Mouse (Mus musculus): ENCODE results near the gene Anxa4.
A peak's percentile ranks its signal among the peaks of the same experiment; 100 is the strongest.

The Anxa4 gene

DNA sequence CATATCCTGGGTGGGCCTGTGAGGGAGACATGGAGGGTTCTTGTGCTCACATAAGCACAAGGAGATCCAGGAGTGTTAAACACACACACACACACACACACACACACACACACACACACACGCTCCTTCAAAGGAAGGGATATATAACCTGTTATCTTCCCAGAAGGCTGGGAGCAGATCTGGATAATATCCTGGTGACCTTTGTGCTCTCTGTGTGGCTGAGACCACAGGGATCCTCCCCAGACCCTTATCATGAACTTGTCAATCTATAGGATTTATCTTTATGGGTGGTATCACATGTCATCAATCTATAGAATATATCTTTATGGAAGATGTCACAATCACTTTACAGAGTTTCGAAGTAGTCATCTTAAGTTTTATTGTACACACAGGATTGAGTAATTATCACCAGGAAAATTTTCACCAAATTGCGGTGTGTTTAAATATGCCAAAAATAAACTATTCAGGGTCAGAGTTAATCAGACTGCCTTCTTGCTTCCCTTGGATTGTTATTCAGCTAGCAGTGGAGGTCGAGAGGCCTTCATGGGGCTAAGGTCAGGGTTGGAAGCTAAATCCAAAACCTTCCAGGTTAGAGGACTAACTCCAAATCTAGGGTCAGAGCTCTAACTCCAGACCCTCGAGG is 40.4 kb downstream of the Anxa4 start:
- no peak for DNase-seq (ENCODE audit: low read depth, low spot score)

DNA sequence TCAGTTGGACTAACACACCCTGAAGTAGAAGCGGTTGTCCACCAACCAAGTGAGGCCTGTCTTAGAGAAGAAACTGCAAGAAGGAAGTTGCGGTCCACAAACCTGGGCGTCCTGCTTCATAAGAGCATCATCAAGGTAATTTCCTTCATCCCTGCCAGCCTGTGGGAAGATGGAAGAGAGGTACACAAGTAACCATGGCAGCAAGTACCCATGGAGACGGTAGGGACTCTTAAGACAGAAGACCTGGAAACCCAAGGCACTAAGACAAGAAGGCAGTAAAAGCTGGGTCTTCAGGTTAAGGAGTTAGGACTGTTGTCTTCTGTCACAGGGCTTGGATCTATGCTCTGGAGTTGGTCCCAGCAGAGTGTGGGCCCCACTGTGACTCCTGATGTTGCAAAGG is 42.4 kb downstream of the Anxa4 start:
- peak; percentile 70 for DNase-seq (ENCODE audit: low read depth, low spot score)

DNA sequence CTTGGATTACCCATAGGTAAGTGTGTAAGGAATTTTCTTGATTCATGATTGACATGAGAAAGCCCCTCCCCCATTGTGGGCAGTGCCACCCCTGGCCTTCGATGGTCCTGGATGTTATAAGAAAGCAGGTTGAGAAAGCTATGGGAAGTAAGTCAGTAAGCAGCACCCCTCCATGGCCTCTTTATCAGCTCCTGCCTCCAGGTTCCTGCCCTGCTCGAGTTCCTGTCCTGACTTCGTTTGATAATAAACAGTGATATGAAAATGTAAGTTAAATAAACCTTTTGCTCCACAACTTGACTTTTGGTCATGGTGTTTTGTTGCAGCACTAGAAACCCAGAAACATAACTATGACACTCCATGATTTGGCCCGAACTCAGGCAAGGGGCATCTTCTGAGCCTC is 43.6 kb downstream of the Anxa4 start:
- no peak for DNase-seq (ENCODE audit: low read depth, low spot score)

DNA sequence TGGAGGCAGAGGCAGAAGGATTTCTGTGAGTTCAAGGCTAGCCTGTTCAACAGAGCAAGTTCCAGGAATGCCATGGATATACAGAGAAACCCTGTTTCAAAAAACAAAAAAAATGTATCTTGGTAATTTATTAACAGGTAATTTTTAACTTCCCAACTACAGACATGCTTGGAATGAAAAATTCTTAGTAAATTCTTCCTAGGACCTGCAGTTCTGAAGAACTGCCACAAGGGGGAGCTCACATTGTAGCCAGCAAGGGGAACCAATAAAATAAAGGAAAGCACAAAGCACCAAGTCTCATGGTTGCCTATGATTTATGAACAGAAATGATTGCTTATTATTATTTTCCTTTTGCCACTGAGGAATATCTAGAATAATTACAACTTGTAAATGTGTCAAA is 46.2 kb downstream of the Anxa4 start:
- DNase-seq (ENCODE audit: low read depth, low spot score) = peak; percentile 49

DNA sequence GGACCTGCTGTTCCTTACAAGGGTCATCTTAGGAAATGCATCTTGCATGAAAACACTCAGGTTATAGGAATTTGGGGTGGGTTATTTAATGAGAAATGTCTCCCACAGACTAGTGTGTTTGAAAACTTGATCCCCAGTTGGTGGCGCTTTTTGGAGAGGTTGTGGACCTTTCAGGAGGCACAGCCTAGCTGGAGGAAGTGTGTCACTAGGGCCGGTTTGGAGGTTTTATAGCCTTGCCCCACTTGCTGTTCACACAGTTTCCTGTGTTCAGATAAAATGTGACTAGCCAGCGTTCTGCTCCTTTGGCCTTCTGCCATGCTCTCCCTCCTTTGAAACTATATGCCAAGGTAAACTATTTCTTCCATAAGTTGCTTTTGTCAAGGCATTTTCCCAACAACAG is 52.7 kb downstream of the Anxa4 start:
- peak; percentile 74 for DNase-seq (ENCODE audit: low read depth, low spot score)

DNA sequence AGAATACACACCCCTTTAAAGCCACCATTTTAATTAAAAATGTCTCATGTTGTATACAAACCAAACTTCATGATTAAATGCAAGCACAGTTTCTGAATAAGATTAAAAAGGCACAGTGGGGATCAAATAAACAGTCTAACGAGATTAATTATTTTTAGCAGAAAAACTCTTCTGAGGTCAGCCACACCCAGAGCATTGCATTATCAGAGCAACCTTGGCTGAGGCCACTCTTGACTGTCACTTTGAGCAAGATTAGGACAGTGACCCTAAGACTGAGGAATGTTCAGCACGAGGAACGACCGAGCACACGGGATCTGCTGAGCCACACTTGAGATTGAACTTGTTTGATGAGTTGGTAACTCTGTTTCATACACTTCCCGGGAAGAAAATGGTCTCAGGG is 56.6 kb downstream of the Anxa4 start:
- DNase-seq (ENCODE audit: low read depth, low spot score) = no peak

DNA sequence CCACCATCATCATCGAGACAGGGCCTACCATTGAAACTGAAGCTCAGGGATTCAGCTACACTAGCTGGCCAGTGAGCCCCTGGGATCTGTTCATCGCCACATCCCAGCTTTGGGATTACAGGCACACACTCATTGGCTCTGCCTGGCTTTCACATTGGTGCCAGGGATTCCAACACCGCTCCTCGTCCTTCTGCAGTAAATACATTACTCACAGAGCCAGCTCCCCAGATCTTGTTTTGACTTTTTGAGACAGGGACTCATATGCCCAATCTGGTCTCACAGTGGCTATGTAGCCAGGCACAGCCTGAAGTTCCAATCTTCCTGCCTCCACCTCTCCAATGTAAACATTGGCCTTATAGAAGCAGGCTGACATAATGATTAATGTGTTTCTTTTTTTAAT is 57.1 kb downstream of the Anxa4 start:
- DNase-seq (ENCODE audit: low read depth, low spot score) = no peak

DNA sequence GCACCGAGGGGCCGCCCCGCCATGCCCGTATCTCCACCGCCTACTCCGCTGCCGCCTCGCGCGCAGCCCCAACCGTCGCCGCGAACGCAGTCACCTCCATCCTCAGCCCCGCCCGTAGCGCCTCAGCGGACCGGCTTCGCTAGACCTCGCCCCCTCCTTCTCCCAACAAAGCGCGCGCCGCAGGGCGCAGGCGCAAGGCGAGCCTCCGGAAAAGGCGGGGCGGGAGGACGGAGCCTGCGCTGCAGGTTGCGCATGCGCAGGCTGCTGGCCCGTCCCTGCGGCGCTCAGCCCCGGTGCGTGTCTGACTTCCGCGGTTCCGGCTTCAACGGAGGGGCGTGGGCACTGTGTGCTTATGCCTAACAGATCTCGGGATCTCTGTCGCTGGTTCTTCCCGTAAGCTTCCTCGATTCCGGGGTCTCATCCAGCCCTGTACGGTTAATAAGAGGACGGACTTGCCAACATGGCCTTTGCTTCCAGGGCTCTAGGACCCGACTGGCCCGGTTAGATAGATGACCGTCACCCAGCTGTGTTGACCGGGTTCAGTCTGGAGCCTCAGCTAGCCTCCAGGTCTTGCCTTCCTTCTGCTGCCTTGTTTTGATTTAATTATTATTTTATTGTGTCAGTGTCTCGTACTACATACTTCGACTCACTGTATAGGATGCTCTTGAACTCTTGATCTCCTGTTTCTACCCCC is 60.1 kb downstream of the Anxa4 start, which contains the start of gene Gmcl1:
Gmcl1 (minus strand) TSS at position 201 of the 694 bp plus-strand sequence.
- DNase-seq (ENCODE audit: low read depth, low spot score) = peak; percentile 97

DNA sequence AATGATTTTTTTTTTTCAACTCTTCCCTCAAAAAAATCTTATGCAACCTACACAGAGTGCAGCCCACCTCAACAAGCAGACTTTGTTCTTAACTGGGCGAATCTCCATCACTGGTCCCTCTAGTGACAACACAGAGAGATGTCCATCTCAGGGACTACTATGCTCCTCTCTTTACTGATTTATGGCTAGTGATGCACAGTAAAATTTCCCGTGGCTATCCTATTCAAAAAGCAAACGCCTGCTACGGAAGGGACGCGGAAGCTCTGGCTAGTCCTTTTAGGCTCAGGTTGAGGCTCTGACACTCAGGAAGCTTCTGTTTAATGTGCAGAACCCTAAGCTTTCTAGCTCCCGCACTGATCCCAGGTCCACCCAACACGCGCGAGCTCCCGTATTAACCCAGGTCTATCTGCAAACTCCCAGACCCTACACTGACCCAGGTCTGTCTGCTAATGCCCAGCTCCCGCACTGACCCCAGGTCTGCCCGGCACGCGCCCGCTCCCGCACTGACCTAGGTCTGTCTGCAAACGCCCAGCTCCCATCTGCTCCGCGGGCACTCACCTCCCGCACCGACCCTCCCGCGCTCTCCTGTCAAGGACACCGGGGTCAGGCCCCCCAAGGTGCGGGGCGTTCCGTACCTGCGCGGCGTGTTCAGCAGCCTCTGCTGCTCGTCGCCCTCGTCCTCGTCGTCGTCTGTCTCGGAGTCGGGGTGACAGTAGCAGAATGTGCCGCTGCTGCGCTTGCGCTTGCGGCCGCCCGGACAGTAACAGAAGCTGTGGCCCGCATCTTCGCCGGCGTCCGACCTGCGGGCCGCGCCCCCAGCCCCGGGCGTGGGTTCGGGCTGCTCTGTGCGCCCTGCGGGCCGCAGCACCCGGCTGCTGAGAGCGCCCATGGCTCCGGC is 60.9 kb downstream of the Anxa4 start:
- DNase-seq (ENCODE audit: low read depth, low spot score) = peak; percentile 66

DNA sequence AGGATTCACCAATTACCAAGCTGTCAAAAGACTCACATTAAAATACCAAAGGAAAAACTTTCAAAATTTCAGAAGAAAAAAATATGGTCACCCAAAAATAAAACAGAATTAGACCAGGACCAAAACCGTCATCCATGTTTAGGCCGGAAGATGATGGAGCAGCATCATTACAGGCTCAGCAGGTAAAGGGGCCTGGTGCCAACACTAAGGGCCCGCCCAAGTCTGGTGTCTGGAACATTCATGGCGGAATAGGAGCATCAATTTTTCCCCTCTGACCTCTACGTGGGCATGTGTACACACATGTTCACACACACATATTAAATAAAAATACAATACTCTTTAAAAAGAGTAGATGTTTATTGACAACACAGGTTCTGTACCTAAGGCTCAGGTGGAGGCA is 64.7 kb downstream of the Anxa4 start:
- no peak for DNase-seq (ENCODE audit: low read depth, low spot score)

DNA sequence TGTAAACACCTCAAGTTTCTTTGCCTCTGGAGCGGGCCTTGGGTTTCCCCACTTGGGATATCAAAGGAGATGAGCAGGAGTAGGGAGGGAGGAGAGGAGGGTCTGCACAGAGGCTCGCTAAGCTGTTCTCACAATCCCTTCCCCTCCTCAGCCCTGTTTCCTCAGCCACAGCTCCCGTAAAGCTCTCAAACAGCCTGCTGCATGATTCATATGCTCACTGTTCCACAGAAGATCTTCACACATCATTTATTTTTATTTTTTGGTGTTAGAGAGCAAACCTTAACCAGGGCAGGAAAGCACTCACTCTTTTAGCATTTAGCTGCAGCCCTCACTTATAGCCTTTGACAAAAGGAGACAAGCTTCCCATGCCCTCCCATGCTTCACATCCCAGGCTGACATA is 71.4 kb downstream of the Anxa4 start:
- DNase-seq (ENCODE audit: low read depth, low spot score) = no peak

DNA sequence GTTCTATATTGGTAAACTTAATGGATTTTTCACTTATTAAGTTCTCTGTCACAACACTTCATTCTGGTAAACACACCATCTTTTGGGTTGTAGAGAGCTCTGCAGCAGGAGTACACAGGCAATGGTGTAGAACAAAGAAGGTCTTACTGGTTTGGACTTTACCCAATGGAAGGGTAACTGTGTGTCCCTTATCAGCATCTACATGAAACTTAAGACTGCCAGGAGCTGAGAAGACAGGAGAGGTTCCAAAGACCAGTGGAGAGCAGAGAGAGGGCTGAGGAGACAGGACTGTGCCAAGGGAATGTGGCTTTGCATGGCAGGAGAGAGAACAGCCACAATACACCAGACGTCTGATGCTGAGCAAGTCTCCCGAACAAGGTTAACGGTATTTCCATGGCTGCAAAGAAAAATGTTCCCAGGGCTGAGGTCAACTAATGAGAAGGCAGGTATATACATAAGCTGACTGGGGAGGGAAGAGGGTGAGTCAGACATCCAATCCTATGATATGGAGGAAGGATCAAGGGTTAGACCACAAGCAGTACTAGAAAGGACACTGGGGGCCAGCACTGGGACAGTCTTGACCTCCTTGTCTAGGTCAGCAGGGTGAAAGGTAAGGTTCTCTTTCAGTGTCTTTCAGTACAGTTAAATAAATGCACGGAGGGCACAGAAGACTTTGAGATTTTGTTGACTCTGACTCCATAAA is 85.2 kb downstream of the Anxa4 start:
- no peak for DNase-seq (ENCODE audit: low read depth, low spot score)

DNA sequence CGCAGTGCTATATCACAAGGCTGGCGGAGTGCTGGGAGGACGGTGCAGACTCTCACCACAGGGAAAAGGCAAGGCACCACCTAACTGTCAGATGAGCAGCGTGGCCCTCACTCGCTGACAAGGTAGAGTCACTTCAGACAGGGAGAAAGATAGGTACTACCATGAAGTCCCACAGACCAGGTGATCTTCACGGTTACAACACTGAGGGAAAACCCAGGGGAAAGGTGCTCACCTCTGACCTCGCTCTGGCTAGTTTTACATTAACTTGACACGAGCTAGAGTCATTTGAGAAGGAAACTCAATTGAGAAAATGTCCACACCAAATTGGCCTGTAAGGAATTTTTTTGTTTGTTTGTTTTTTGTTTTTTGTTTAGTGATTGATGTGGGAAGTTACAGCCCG is 90.8 kb downstream of the Anxa4 start:
- no peak for DNase-seq (ENCODE audit: low read depth, low spot score)

DNA sequence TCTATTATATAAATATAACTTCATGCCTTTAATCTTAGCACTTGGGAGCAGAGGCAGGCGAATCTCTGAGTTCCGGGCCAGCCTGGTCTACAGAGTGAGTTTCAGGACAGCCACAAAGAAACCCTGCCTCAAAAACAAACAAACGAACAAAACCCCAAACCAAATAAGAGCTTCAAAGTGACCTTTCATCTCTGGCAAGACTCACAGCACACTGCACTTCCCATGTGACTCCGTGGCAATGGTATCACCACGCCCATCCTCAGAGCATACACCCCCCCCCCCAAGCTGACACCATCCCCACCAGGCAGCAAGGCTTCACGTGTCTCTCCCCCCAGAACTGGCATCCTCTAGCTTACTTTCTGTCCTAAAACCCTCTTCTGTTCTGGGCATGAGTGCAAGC is 95.5 kb downstream of the Anxa4 start:
- DNase-seq (ENCODE audit: low read depth, low spot score) = no peak

DNA sequence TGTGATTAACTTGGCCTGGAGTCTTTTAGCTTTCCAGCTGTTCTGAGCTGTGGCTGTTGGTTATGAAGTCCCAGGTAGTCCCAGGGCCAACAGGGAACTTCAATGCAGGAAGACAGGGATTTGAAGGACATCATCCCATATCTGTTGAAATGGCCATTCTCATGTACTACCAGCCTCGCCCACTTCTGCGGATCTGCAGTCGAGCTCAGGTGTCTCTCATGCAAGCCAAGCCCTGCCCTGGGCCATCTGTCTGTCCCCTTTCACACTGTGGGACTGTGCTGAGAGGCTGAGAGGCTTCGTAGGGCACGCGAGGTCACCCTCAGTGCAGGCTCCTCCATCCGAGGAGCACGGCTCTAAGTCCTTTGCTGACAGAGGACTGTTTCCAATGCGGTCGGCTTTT is 97.2 kb downstream of the Anxa4 start:
- DNase-seq (ENCODE audit: low read depth, low spot score) = no peak

DNA sequence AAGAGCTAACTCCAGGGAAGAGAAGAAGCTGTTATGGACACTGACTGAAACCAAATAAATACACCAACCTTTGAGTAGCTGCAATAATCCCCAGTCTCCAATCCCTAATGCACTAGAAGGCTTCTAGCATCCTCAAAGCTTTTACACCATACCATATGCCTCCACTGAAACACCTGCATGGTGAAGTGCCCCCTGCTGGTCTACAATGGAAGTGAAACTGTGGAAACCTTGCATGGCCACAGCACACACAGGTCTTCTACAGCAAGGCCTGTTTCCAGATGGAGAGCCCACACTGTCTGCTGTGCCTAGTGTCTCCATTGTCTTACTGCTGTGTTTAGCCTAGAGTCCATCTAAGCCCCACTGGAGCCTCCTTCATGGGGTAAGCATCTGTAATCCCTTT is 98.9 kb downstream of the Anxa4 start:
- peak; percentile 82 for DNase-seq (ENCODE audit: low read depth, low spot score)

DNA sequence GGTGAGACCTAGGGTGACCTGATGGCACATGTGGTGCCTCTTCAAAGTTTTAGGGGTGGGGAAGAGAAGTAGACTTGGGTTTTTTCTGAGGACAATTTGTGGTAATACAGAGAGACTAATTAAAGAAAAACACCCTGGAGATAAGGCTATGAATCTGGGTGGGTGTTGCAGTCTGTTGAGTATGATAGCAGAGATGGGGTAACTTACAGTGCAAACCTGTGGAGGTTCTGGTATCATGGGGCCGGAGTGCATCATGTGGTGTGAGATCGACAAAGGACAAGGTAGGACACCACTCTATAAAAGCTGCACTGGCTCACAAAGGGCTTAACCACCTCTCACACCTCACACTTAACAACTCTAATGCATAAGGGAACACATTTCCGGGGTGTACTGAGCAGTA is 103.7 kb downstream of the Anxa4 start:
- no peak for DNase-seq (ENCODE audit: low read depth, low spot score)

DNA sequence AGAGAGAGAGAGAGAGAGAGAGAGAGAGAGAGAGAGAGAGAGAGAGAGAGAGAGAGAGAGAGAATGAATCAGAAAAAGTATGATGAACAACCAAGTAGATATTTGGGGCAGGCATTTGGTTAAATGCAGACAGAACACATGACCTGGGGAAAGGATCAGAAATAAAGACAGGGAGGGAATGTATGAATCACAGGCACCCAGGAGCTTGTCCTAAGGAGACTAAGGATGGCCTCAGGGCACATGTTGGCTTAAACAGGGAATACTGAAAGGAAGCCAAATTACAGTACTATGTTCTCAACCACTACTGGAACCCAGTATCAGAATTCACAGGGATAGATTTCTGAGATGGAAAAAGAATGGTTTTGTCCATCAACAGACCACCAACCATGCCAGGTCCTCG is 106.4 kb downstream of the Anxa4 start:
- no peak for DNase-seq (ENCODE audit: low read depth, low spot score)

All from ES-CJ7 (cell line).